Mouse (Mus musculus): ENCODE results near the gene Vangl2. TPM values are rescaled to one million over a fixed set of nuclear protein-coding genes. Genes with fewer than 3 reads are reported as not detected.
"Not testable (repeated sequence)": the region's sequence is repeated elsewhere in the genome, so short reads cannot be mapped to it uniquely, and the experiment has no call there.

Vangl2 gene
- polyA plus RNA-seq, 1 experiment from 2014 or later, result 24.7 TPM

GRCm38 (mm10) chr1:171976826-171977539, 51.3 kb downstream of the Vangl2 start:
- Histone ChIP-seq H3K4me3 (no peak overlapping the region), H3K9me3 (no peaks in the 10 kb centered on the region), H3K27ac (no peak overlapping the region), H3K4me2 (replicated peaks) (no peak overlapping the region), H3K36me3 (no peaks in the 10 kb centered on the region), H3K27me3 (no peaks in the 10 kb centered on the region), H3K9ac (no peak overlapping the region), H3K4me1 (no peaks in the 10 kb centered on the region)
- WGBS, result 91% methylated on average over 14 of the region's 14 CpGs
- ATAC-seq (ENCODE audit: insufficient number of reproducible peaks, insufficient read depth, low FRiP score, low TSS enrichment), result 0 out of 2 replicates have a peak, but pooled peaks have one; percentile 22

- H3K4me1 ChIP-seq, result no peaks in the 10 kb centered on the region
- no peak overlapping the region for H3K9ac ChIP-seq
- no peak overlapping the region for H3K27ac ChIP-seq
- no peaks in the 10 kb centered on the region for H3K9me3 ChIP-seq
- H3K4me2 ChIP-seq (replicated peaks), result no peak overlapping the region
- no peak for ATAC-seq (ENCODE audit: insufficient number of reproducible peaks, insufficient read depth, low FRiP score, low TSS enrichment)
- 89% methylated on average over 4 of the region's 4 CpGs for WGBS
- no peaks in the 10 kb centered on the region for H3K36me3 ChIP-seq
- no peaks in the 10 kb centered on the region for H3K27me3 ChIP-seq
- H3K4me3 ChIP-seq, result no peak overlapping the region
These were observed 52.4 kb downstream of the Vangl2 start for GRCm38 (mm10) chr1:171975831-171976230.

- Histone ChIP-seq H3K27me3 (no peaks in the 10 kb centered on the region), H3K9ac (no peak overlapping the region), H3K4me2 (replicated peaks) (no peak overlapping the region), H3K27ac (no peak overlapping the region), H3K36me3 (no peaks in the 10 kb centered on the region), H3K9me3 (no peaks in the 10 kb centered on the region), H3K4me3 (no peak overlapping the region), H3K4me1 (no peaks in the 10 kb centered on the region)
- ATAC-seq (ENCODE audit: insufficient number of reproducible peaks, insufficient read depth, low FRiP score, low TSS enrichment), result no peak
- 88% methylated on average over 9 of the region's 9 CpGs for WGBS
These were observed 52.9 kb downstream of the Vangl2 start for GRCm38 (mm10) chr1:171975377-171975776.

GRCm38 (mm10) chr1:171974361-171974760, 53.9 kb downstream of the Vangl2 start:
- not testable (repeated sequence) for H3K9me3 ChIP-seq

GRCm38 (mm10) chr1:171970854-171971586, 57.2 kb downstream of the Vangl2 start:
- no peak for ATAC-seq (ENCODE audit: insufficient number of reproducible peaks, insufficient read depth, low FRiP score, low TSS enrichment)
- Histone ChIP-seq H3K4me1 (no peaks in the 10 kb centered on the region), H3K36me3 (no peaks in the 10 kb centered on the region), H3K27ac (no peak overlapping the region), H3K27me3 (no peaks in the 10 kb centered on the region), H3K9me3 (no peaks in the 10 kb centered on the region), H3K9ac (no peak overlapping the region), H3K4me3 (no peak overlapping the region), H3K4me2 (replicated peaks) (no peak overlapping the region)
- WGBS, result 69% methylated on average over 10 of the region's 10 CpGs

More at GRCm38 (mm10) chr1:171974361-171974760, 53.9 kb downstream of the Vangl2 start:
- not testable (repeated sequence) for H3K9ac ChIP-seq; H3K27ac ChIP-seq; H3K27me3 ChIP-seq; H3K4me2 ChIP-seq (replicated peaks); H3K4me1 ChIP-seq; ATAC-seq (ENCODE audit: insufficient number of reproducible peaks, insufficient read depth, low FRiP score, low TSS enrichment); H3K4me3 ChIP-seq; H3K36me3 ChIP-seq
- 91% methylated on average over 2 of the region's 2 CpGs for whole genome bisulfite sequencing

GRCm38 (mm10) chr1:171969221-171969620, 59.0 kb downstream of the Vangl2 start:
- Histone ChIP-seq H3K4me3 (no peak overlapping the region), H3K9me3 (no peaks in the 10 kb centered on the region), H3K4me2 (replicated peaks) (no peak overlapping the region), H3K9ac (no peak overlapping the region), H3K27me3 (no peaks in the 10 kb centered on the region), H3K36me3 (no peaks in the 10 kb centered on the region), H3K4me1 (no peaks in the 10 kb centered on the region), H3K27ac (no peak overlapping the region)
- 81% methylated on average over 6 of the region's 6 CpGs for WGBS
- ATAC-seq (ENCODE audit: insufficient number of reproducible peaks, insufficient read depth, low FRiP score, low TSS enrichment), result no peak

- Histone ChIP-seq H3K4me2 (replicated peaks) (no peak overlapping the region), H3K9ac (no peak overlapping the region), H3K27me3 (no peaks in the 10 kb centered on the region), H3K9me3 (no peaks in the 10 kb centered on the region), H3K4me1 (no peaks in the 10 kb centered on the region), H3K4me3 (no peak overlapping the region), H3K27ac (no peak overlapping the region), H3K36me3 (no peaks in the 10 kb centered on the region)
- ATAC-seq (ENCODE audit: insufficient number of reproducible peaks, insufficient read depth, low FRiP score, low TSS enrichment), result no peak
- WGBS, result 83% methylated on average over 6 of the region's 6 CpGs
These were observed 62.0 kb downstream of the Vangl2 start for GRCm38 (mm10) chr1:171966054-171966790.

GRCm38 (mm10) chr1:171963613-171964012, 64.6 kb downstream of the Vangl2 start:
- Histone ChIP-seq H3K4me1 (no peaks in the 10 kb centered on the region), H3K4me3 (no peak overlapping the region), H3K9me3 (no peaks in the 10 kb centered on the region), H3K36me3 (no peaks in the 10 kb centered on the region), H3K27me3 (no peaks in the 10 kb centered on the region), H3K27ac (no peak overlapping the region), H3K4me2 (replicated peaks) (no peak overlapping the region), H3K9ac (no peak overlapping the region)
- ATAC-seq (ENCODE audit: insufficient number of reproducible peaks, insufficient read depth, low FRiP score, low TSS enrichment), result no peak
- 76% methylated on average over 6 of the region's 6 CpGs for WGBS

- no peak for ATAC-seq (ENCODE audit: insufficient number of reproducible peaks, insufficient read depth, low FRiP score, low TSS enrichment)
- no peak overlapping the region for H3K4me2 ChIP-seq (replicated peaks)
- no peak overlapping the region for H3K9ac ChIP-seq
- 78% methylated on average over 6 of the region's 6 CpGs for WGBS
- no peaks in the 10 kb centered on the region for H3K4me1 ChIP-seq
- H3K36me3 ChIP-seq, result no peaks in the 10 kb centered on the region
- no peaks in the 10 kb centered on the region for H3K27me3 ChIP-seq
- H3K4me3 ChIP-seq, result no peak overlapping the region
- H3K27ac ChIP-seq, result no peak overlapping the region
- no peaks in the 10 kb centered on the region for H3K9me3 ChIP-seq
These were observed 66.5 kb downstream of the Vangl2 start for GRCm38 (mm10) chr1:171961704-171962103.

GRCm38 (mm10) chr1:171960726-171961125, 67.5 kb downstream of the Vangl2 start:
- no peak overlapping the region for H3K4me3 ChIP-seq
- no peak overlapping the region for H3K27ac ChIP-seq
- no peaks in the 10 kb centered on the region for H3K27me3 ChIP-seq
- H3K36me3 ChIP-seq, result no peaks in the 10 kb centered on the region
- H3K9ac ChIP-seq, result no peak overlapping the region
- 84% methylated on average over 5 of the region's 5 CpGs for WGBS
- no peaks in the 10 kb centered on the region for H3K9me3 ChIP-seq
- ATAC-seq (ENCODE audit: insufficient number of reproducible peaks, insufficient read depth, low FRiP score, low TSS enrichment), result no peak
- no peak overlapping the region for H3K4me2 ChIP-seq (replicated peaks)
- no peaks in the 10 kb centered on the region for H3K4me1 ChIP-seq

GRCm38 (mm10) chr1:171957411-171957810, 70.8 kb downstream of the Vangl2 start:
- Histone ChIP-seq H3K36me3 (no peaks in the 10 kb centered on the region), H3K27me3 (no peaks in the 10 kb centered on the region), H3K4me2 (replicated peaks) (no peak overlapping the region), H3K9me3 (no peaks in the 10 kb centered on the region), H3K27ac (no peak overlapping the region), H3K4me1 (no peaks in the 10 kb centered on the region), H3K4me3 (no peak overlapping the region), H3K9ac (no peak overlapping the region)
- no peak for ATAC-seq (ENCODE audit: insufficient number of reproducible peaks, insufficient read depth, low FRiP score, low TSS enrichment)
- 79% methylated on average over 2 of the region's 2 CpGs for WGBS

GRCm38 (mm10) chr1:171955071-171955470, 73.2 kb downstream of the Vangl2 start:
- Histone ChIP-seq H3K27ac (no peak overlapping the region), H3K9ac (no peak overlapping the region), H3K4me1 (no peaks in the 10 kb centered on the region), H3K27me3 (no peaks in the 10 kb centered on the region), H3K4me2 (replicated peaks) (no peak overlapping the region), H3K4me3 (no peak overlapping the region), H3K9me3 (no peaks in the 10 kb centered on the region), H3K36me3 (no peaks in the 10 kb centered on the region)
- 62% methylated on average over 6 of the region's 6 CpGs for WGBS
- no peak for ATAC-seq (ENCODE audit: insufficient number of reproducible peaks, insufficient read depth, low FRiP score, low TSS enrichment)
